Mouse (Mus musculus): ENCODE measurements at regions not wholly inside any gene's neighbourhood (a gene's known extent, or its start where the extent isn't known, plus 50 kb on each side); places are given as distances from the start of the nearest gene placed in this dataset.

- no peak for DNase-seq (ENCODE audit: low read depth, low spot score)
Measured at GRCm38 (mm10) chr9:14116097-14116840, 158.6 kb upstream of the Sesn3 start.

GRCm38 (mm10) chr9:14133372-14133771 is 141.5 kb upstream of the Sesn3 start:
- no peaks in the 10 kb centered on the region for H3K27me3 ChIP-seq (ENCODE audit: control insufficient read depth, insufficient read depth, low read length, poor library complexity, severe bottlenecking)
- H3K36me3 ChIP-seq (ENCODE audit: control insufficient read depth, insufficient read depth, low read length, poor library complexity, severe bottlenecking) = no peaks in the 10 kb centered on the region
- no peak for DNase-seq (ENCODE audit: low read depth, low spot score)

More at GRCm38 (mm10) chr9:14116097-14116840, 158.6 kb upstream of the Sesn3 start:
- Histone ChIP-seq H3K27me3 (ENCODE audit: control insufficient read depth, insufficient read depth, low read length, poor library complexity, severe bottlenecking) (no peaks in the 10 kb centered on the region), H3K36me3 (ENCODE audit: control insufficient read depth, insufficient read depth, low read length, poor library complexity, severe bottlenecking) (no peaks in the 10 kb centered on the region)

- no peak for DNase-seq (ENCODE audit: low read depth, low spot score)
- Histone ChIP-seq H3K27me3 (ENCODE audit: control insufficient read depth, insufficient read depth, low read length, poor library complexity, severe bottlenecking) (no peaks in the 10 kb centered on the region), H3K36me3 (ENCODE audit: control insufficient read depth, insufficient read depth, low read length, poor library complexity, severe bottlenecking) (no peaks in the 10 kb centered on the region)
Measured at GRCm38 (mm10) chr9:14134894-14135450, 139.9 kb upstream of the Sesn3 start.

- no peaks in the 10 kb centered on the region for H3K27me3 ChIP-seq (ENCODE audit: control insufficient read depth, insufficient read depth, low read length, poor library complexity, severe bottlenecking)
- no peak for DNase-seq (ENCODE audit: low read depth, low spot score)
- no peaks in the 10 kb centered on the region for H3K36me3 ChIP-seq (ENCODE audit: control insufficient read depth, insufficient read depth, low read length, poor library complexity, severe bottlenecking)
Measured at GRCm38 (mm10) chr9:14141321-14141720, 133.5 kb upstream of the Sesn3 start.

GRCm38 (mm10) chr9:14143988-14144387 is 130.9 kb upstream of the Sesn3 start:
- peak; percentile 6 for DNase-seq (ENCODE audit: low read depth, low spot score)
- no peaks in the 10 kb centered on the region for H3K36me3 ChIP-seq (ENCODE audit: control insufficient read depth, insufficient read depth, low read length, poor library complexity, severe bottlenecking)
- H3K27me3 ChIP-seq (ENCODE audit: control insufficient read depth, insufficient read depth, low read length, poor library complexity, severe bottlenecking) = no peaks in the 10 kb centered on the region

- H3K36me3 ChIP-seq (ENCODE audit: control insufficient read depth, insufficient read depth, low read length, poor library complexity, severe bottlenecking) = no peaks in the 10 kb centered on the region
- DNase-seq (ENCODE audit: low read depth, low spot score) = peak; percentile 69
- no peaks in the 10 kb centered on the region for H3K27me3 ChIP-seq (ENCODE audit: control insufficient read depth, insufficient read depth, low read length, poor library complexity, severe bottlenecking)
Measured at GRCm38 (mm10) chr9:14147088-14147487, 127.8 kb upstream of the Sesn3 start.

GRCm38 (mm10) chr9:14147731-14148130 is 127.1 kb upstream of the Sesn3 start:
- DNase-seq (ENCODE audit: low read depth, low spot score) = peak; percentile 8
- Histone ChIP-seq H3K27me3 (ENCODE audit: control insufficient read depth, insufficient read depth, low read length, poor library complexity, severe bottlenecking) (no peaks in the 10 kb centered on the region), H3K36me3 (ENCODE audit: control insufficient read depth, insufficient read depth, low read length, poor library complexity, severe bottlenecking) (no peaks in the 10 kb centered on the region)

- no peaks in the 10 kb centered on the region for H3K36me3 ChIP-seq (ENCODE audit: control insufficient read depth, insufficient read depth, low read length, poor library complexity, severe bottlenecking)
- no peaks in the 10 kb centered on the region for H3K27me3 ChIP-seq (ENCODE audit: control insufficient read depth, insufficient read depth, low read length, poor library complexity, severe bottlenecking)
- no peak for DNase-seq (ENCODE audit: low read depth, low spot score)
Measured at GRCm38 (mm10) chr9:14150288-14150687, 124.6 kb upstream of the Sesn3 start.

GRCm38 (mm10) chr9:14156967-14157366 is 117.9 kb upstream of the Sesn3 start:
- H3K27me3 ChIP-seq (ENCODE audit: control insufficient read depth, insufficient read depth, low read length, poor library complexity, severe bottlenecking) = no peaks in the 10 kb centered on the region
- DNase-seq (ENCODE audit: low read depth, low spot score) = no peak
- H3K36me3 ChIP-seq (ENCODE audit: control insufficient read depth, insufficient read depth, low read length, poor library complexity, severe bottlenecking) = no peaks in the 10 kb centered on the region

GRCm38 (mm10) chr9:14158096-14158837 is 116.6 kb upstream of the Sesn3 start:
- no peak for DNase-seq (ENCODE audit: low read depth, low spot score)
- H3K36me3 ChIP-seq (ENCODE audit: control insufficient read depth, insufficient read depth, low read length, poor library complexity, severe bottlenecking) = no peaks in the 10 kb centered on the region
- no peaks in the 10 kb centered on the region for H3K27me3 ChIP-seq (ENCODE audit: control insufficient read depth, insufficient read depth, low read length, poor library complexity, severe bottlenecking)

- peak; percentile 71 for DNase-seq (ENCODE audit: low read depth, low spot score)
- Histone ChIP-seq H3K27me3 (ENCODE audit: control insufficient read depth, insufficient read depth, low read length, poor library complexity, severe bottlenecking) (no peaks in the 10 kb centered on the region), H3K36me3 (ENCODE audit: control insufficient read depth, insufficient read depth, low read length, poor library complexity, severe bottlenecking) (no peaks in the 10 kb centered on the region)
Measured at GRCm38 (mm10) chr9:14160207-14160606, 114.7 kb upstream of the Sesn3 start.

- H3K27me3 ChIP-seq (ENCODE audit: control insufficient read depth, insufficient read depth, low read length, poor library complexity, severe bottlenecking) = no peaks in the 10 kb centered on the region
- peak; percentile 28 for DNase-seq (ENCODE audit: low read depth, low spot score)
- H3K36me3 ChIP-seq (ENCODE audit: control insufficient read depth, insufficient read depth, low read length, poor library complexity, severe bottlenecking) = no peaks in the 10 kb centered on the region
Measured at GRCm38 (mm10) chr9:14171589-14172240, 103.2 kb upstream of the Sesn3 start.

- DNase-seq (ENCODE audit: low read depth, low spot score) = no peak
- Histone ChIP-seq H3K36me3 (ENCODE audit: control insufficient read depth, insufficient read depth, low read length, poor library complexity, severe bottlenecking) (no peaks in the 10 kb centered on the region), H3K27me3 (ENCODE audit: control insufficient read depth, insufficient read depth, low read length, poor library complexity, severe bottlenecking) (no peaks in the 10 kb centered on the region)
Measured at GRCm38 (mm10) chr9:14173631-14174323, 101.1 kb upstream of the Sesn3 start.

GRCm38 (mm10) chr9:14174324-14175040 is 100.4 kb upstream of the Sesn3 start:
- Histone ChIP-seq H3K27me3 (ENCODE audit: control insufficient read depth, insufficient read depth, low read length, poor library complexity, severe bottlenecking) (no peaks in the 10 kb centered on the region), H3K36me3 (ENCODE audit: control insufficient read depth, insufficient read depth, low read length, poor library complexity, severe bottlenecking) (no peaks in the 10 kb centered on the region)
- DNase-seq (ENCODE audit: low read depth, low spot score) = no peak
